Mouse (Mus musculus) testis, adult 2 months (tissue): ENCODE data around the gene Tle6. TPM values are rescaled to one million over a fixed set of nuclear protein-coding genes. Genes with fewer than 3 reads are reported as not detected.

Experiments used
- H3K27ac ChIP-seq: fragments of 200-500 bp; 2 replicates; pipeline ENCODE4 v1.5.1; 2012; ENCODE audit warnings: low read depth, low read length; ENCODE audit not compliant: control insufficient read depth, insufficient read depth
- H3K27me3 ChIP-seq: fragments of 200-500 bp; 2 replicates; pipeline ENCODE4 v1.6.1; 2012; ENCODE audit warnings: mild to moderate bottlenecking, low read length, moderate library complexity; ENCODE audit not compliant: control insufficient read depth, insufficient read depth
- H3K36me3 ChIP-seq: fragments of 200-500 bp; 2 replicates; pipeline ENCODE4 v1.6.1; 2012; ENCODE audit warnings: mild to moderate bottlenecking, low read length; ENCODE audit not compliant: control insufficient read depth, insufficient read depth
- H3K4me1 ChIP-seq: fragments of 200-500 bp; 2 replicates; pipeline ENCODE4 v1.6.1; 2012; ENCODE audit warnings: low read length; ENCODE audit not compliant: control insufficient read depth, insufficient read depth
- H3K4me3 ChIP-seq: fragments of 200-500 bp; 2 replicates; pipeline ENCODE4 v1.5.1; 2012; ENCODE audit warnings: low read depth, mild to moderate bottlenecking, low read length, moderate library complexity, mixed read lengths; ENCODE audit not compliant: control insufficient read depth
- CTCF ChIP-seq: fragments of 200-500 bp; IDR thresholded peaks from 2 replicates; pipeline ENCODE4 v1.5.1; 2012; ENCODE audit warnings: low read depth, mild to moderate bottlenecking, inconsistent platforms, low read length, moderate library complexity; ENCODE audit not compliant: control insufficient read depth, insufficient read depth, insufficient replicate concordance
- POLR2A ChIP-seq: fragments of 200-500 bp; IDR thresholded peaks from 2 replicates; pipeline ENCODE4 v1.6.1; 2012; ENCODE audit warnings: low read depth, mild to moderate bottlenecking, inconsistent platforms, low read length, moderate library complexity; ENCODE audit not compliant: control insufficient read depth
- polyA plus RNA-seq: library from polyadenylated mRNA; depleted of rRNA; stranded (reverse); fragments of >200 nt; gene quantifications from 2 replicates; pipeline ENCODE4 v1.2.3, GENCODE M21; 2012

Tle6 gene
- polyA plus RNA-seq, 1 experiment: 16.9 TPM

DNA sequence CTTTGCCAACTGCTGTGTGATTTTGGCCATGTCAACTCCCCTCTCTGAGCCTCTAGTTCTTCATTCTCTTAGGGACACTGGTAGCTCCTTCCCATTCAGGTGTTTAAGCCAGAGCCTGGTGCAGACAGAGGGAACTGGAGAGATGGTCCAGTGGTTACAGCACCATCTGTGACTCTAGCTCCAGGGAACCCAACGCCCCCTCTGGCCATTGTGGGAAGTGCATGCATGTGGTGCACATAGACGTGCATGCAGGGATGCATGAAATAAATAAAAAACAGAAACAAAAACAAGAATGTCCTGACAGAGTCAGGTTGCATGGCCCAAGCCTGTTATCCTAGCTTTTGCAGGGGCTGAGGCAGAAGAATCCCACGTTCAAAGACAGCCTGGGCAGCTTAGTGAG lies 44.6 kb downstream of the Tle6 start:
- H3K27ac ChIP-seq: no peak overlapping the region
- H3K36me3 ChIP-seq: no peaks in the 10 kb centered on the region
- H3K4me3 ChIP-seq: no peak overlapping the region
- no peaks in the 10 kb centered on the region for H3K27me3 ChIP-seq
- H3K4me1 ChIP-seq: peaks cover 13% of the 10 kb centered on the region
- TF ChIP-seq CTCF (peak; percentile 83; the same call in 1 of the 2 replicates), POLR2A (no peak)

DNA sequence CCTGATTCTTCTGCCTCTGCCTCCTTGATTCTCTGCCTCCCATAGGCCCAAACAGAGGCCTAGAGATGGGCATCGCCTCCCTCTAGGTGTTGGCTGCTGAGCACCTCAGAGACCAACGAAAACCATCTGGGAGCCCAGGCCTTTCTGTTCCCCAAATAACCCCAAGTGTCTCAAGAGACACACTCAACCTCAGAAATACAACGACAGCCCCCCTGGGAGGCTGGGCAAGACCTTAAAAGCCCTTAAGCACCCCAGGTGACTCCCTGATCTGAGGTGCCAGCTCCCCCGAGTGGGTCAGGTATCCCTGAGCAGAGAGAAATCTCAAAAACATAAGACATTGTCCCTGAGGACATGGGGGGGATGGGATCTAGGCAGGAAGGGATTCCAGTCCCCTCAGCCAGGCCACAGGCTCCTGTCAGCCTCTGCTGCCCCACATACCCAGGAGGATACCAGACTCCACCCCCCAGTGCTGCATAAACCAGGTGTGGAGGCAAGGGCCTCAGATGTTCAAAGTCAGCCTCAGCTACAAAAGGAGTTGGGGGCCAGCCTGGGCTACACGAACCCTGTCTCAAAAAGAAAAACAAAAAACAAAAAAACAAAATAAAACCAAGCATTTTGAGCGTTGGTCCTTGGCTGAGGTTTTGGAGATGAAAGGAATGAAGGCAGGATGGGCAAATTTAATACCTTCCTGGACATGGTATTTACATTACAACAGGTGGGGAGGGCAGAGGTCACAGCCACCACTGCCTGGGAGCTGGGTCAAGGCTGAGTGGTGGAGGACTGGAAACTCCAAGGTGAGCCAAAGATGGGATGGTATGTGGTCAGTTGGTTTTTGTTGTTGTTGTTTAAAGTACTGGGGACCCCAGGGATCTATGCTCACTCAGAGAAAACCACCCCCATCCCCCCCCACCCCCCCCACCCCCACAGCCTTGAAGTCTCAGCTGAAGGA lies 46.8 kb downstream of the Tle6 start:
- no peak overlapping the region for H3K27ac ChIP-seq
- TF ChIP-seq CTCF (no peak), POLR2A (no peak)

DNA sequence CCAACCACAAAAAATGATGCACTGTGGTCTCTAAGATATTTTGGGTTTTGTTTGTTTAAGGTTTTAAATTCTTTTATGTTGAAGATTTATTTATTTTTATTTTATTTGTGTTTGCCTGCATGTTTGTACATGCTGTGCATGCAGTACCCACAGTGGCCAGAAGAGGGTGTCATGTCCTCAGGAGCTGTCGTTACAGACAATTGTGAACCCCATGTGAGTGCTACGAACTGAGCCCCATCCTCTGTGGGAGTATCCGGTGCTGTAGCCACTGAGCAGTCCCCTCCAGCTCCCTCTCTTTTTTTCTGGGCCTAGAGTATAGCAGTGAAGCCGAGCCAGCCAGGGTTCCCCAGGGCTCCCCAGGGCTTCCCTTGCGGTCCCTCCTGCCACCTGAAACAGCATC lies 47.6 kb downstream of the Tle6 start:
- Histone ChIP-seq H3K27ac (no peak overlapping the region), H3K27me3 (no peaks in the 10 kb centered on the region), H3K36me3 (no peaks in the 10 kb centered on the region), H3K4me3 (no peak overlapping the region), H3K4me1 (peaks cover 8% of the 10 kb centered on the region)
- TF ChIP-seq CTCF (peak; percentile 78), POLR2A (no peak)

More for the DNA sequence above, 46.8 kb downstream of the Tle6 start:
- Histone ChIP-seq H3K4me1 (peaks cover 10% of the 10 kb centered on the region), H3K36me3 (no peaks in the 10 kb centered on the region), H3K4me3 (no peak overlapping the region), H3K27me3 (no peaks in the 10 kb centered on the region)

- H3K4me3 ChIP-seq: no peak overlapping the region
- H3K27ac ChIP-seq: no peak overlapping the region
- no peaks in the 10 kb centered on the region for H3K36me3 ChIP-seq
- TF ChIP-seq POLR2A: no peak
- peak; percentile 78 for TF ChIP-seq CTCF
- H3K4me1 ChIP-seq: peaks cover 8% of the 10 kb centered on the region
- H3K27me3 ChIP-seq: no peaks in the 10 kb centered on the region
These were observed 49.2 kb downstream of the Tle6 start for GRCm38 (mm10) chr10:81551597-81552102.

DNA sequence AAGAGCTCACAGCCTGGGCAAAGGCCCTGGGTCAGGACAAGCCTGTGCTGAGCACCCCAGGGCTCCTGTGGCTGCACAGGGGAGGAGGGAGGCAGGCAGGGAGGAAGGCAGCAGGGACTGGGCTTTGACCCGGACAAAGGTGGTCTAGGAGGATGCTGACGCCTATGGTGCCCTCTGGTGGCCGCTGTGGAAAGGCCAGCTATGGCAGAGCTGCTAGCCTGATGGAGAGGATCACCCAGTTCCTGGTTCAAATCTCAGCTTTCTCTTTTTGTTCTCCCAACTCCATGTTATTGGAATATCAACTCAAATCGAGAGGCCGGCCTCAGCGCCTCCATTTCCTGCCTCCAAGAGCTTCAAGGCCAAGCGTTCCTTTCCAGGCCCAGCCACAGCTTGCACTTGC lies 50.6 kb downstream of the Tle6 start:
- Histone ChIP-seq H3K4me3 (no peak overlapping the region), H3K36me3 (no peaks in the 10 kb centered on the region), H3K27ac (no peak overlapping the region), H3K4me1 (peaks cover 8% of the 10 kb centered on the region), H3K27me3 (no peaks in the 10 kb centered on the region)
- TF ChIP-seq CTCF: peak; percentile 81; the same call in 1 of the 2 replicates
- TF ChIP-seq POLR2A: no peak

DNA sequence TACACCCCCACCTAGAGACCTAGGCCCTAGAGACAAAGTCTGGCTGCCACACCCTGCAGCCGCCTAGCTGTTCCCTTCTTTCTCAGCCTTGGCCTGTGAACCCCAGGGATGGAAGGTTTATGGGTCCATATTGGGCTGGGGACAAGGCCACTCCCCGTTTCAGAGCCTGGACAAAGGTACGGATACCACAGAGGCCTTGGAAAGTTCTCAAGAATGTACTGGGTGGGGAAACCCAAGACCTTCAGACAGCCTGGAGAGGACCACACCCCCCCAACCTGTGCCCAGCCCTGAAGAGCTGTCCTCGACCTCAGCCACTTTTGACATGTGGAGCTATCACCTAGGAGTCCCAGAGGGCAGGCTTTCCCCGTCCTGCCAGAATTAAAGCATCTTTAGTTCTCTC lies 51.9 kb downstream of the Tle6 start:
- Histone ChIP-seq H3K4me1 (peaks cover 14% of the 10 kb centered on the region), H3K36me3 (no peaks in the 10 kb centered on the region), H3K27me3 (no peaks in the 10 kb centered on the region), H3K27ac (no peak overlapping the region), H3K4me3 (no peak overlapping the region)
- no peak for TF ChIP-seq POLR2A
- TF ChIP-seq CTCF: no peak

GRCm38 (mm10) chr10:81546788-81547571 lies 53.9 kb downstream of the Tle6 start:
- Histone ChIP-seq H3K27me3 (no peaks in the 10 kb centered on the region), H3K27ac (no peak overlapping the region), H3K4me1 (peaks cover 15% of the 10 kb centered on the region), H3K4me3 (no peak overlapping the region), H3K36me3 (no peaks in the 10 kb centered on the region)
- TF ChIP-seq POLR2A: no peak
- no peak for TF ChIP-seq CTCF
